Mouse (Mus musculus) lung, postnatal 14 days (tissue): ENCODE measurements around the gene Rnase9.
"Not testable (repeated sequence)": the region's sequence is repeated elsewhere in the genome, so short reads cannot be mapped to it uniquely, and the experiment has no call there.

Source experiments
- DNase-seq: peaks from one replicate; pipeline ENCODE4 v3.0.0; 2021

Gene Rnase9

DNA sequence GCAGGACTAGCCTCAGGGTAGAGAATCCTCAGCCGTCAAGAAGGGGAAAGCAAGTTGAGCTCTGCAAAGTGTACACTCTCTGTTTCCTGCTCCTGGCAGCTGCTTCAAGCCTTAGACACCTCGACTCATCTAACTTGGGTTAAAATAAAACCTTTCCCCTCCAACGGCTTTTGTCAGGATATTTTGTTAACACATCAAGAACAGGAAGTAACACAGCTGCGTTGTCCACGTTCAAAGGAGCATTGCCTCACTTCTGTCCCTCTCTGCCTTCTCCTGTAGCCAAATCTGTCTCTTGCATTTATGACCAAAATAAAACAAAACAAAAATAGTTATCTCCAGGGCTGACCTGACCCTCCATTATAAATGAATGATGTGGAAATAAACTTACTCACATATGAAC is 6.2 kb upstream of the Rnase9 start:
- DNase-seq, result no peak

DNA sequence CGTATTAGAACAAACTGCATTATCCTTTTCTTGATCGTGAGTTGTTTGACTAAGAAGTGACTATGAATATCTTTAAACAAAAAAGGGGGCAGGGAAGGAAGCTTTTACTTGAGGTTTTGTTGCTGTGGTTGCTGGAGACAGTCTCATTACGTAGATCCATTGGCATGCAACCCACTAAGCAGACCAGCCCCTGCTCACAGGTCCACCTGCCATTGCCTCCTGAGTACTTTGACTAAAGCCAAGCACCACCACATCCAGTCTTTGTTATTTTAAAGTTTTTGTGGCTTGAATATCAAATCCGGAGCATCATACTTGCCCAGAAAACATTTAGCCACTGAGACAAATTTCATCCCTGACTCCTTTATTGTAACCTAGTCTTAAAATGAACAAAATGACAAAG is 5.5 kb downstream of the Rnase9 start:
- DNase-seq, result no peak

DNA sequence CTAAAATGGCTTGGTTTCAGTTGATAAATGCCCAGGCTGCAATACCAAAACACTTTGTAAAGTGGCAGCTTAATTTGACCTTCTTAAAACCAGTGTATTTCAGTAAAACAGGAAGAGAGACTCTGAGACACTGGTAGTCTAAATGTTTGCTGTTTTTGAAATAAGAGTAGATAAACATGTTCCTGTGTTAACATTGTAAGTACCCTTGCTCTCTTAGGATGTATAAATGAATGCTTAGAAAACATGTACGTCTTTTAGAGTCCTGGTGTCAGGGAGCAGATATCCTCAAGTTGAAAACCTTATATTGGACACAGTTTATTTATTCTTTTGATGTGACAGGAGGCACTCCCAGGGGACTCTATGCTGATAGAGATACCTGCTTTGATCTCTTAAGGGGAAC is 6.5 kb downstream of the Rnase9 start:
- no peak for DNase-seq

DNA sequence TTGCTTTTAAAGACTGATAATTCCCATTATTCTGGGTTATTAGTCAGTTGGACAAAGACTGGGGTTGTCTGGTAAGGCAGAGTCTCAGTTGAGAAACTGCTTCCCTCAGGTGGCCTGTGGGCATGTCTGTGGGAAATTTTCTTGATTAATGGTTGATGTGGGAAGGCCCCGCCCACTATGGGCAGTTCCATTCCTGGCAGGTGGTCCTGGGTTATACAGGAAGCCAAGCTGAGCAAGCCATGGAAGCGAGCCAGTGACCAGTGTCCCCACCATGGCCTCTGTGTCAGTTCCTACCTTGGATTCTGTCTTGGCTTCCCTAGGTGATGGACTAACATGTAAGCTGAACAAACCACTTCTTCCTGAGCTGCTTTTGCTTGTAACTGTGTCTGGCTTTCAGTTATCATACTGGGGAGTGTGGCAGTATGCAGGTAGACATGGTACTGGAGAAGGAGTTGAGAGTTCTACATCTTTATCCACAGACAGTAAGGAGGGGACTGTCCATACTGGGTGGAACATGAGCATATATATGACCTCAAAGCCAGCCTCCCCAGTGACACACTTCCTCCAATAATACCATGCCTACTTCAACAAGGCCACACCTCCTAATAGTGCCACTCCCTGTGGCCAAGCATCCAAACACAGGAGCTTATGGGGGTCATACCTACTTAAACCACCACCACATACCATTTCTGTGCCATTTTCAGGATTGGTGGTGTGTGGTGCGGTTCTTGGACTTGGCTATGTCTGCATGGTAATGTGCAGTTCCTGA is 14.1 kb downstream of the Rnase9 start:
- DNase-seq, result no peak

DNA sequence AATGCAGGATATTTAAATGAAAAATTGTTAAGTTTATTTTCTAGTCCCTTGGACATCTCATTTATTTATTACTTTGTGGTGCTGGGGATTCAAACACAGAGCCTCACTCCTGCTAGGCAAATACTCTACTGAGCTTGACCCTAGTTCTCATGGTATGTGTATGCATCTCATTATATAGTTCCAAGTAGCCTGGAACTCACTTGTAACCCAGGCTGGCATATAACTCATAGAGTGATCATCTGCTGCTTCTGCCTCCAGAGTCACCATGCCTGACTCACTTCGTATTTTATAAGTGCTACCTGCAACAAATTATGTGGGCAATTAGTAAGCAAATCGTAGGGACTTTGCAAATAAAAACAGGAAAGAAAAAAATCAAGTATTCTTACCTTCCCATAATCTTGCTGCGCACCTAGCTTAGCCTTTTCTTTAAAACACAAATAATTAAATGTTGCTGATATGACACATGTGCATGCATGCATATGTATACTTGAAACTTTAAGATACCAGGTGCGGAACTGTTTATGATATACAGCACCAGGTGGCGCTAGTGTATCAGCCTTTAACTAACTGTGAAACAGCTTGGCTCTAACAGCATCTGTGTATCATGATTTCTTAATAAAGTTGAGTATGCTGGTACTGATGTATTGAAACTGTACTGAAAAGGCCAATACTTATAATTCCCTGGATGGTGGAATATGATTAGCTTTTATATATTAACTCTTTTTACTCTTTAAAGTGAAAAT is 15.1 kb downstream of the Rnase9 start:
- DNase-seq, result peak; percentile 79

DNA sequence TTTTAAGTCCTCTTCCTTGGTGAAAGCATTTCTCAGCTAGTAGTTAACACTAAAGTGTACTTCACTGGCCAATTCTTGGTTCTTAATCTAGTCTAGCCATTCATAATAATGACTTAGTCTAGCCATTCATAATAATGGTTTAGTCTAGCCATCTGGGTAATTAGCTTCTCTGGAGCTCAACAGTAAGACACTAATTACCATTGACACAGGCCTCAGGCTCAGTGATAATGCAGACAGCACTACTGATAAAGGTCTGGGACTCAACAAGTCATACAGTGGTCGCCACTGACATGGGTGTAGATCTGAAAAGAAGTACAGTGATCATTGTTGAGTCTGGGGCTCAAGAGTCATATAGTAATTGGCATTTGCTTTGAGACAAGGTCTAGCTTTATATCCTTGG is 16.8 kb downstream of the Rnase9 start:
- no peak for DNase-seq

DNA sequence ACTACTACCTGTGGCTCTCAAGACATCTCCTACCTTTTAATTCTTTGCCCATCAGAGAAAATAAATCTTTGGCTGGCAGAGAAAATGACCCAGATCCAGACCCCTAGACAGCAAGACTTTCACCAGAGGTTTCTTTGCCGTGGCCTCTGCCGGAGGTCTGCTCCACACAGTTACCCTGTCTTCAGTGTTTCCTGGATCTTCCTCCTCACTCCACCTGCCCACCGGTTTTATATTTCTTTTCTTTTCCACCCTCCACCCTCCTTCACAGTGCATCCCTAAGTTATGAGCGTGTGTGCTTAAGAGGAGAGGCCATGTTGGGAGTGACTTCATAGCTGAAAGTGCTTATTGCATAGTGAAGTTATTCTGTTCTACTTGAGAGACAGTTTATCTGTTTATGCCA is 18.2 kb downstream of the Rnase9 start:
- DNase-seq, result no peak

DNA sequence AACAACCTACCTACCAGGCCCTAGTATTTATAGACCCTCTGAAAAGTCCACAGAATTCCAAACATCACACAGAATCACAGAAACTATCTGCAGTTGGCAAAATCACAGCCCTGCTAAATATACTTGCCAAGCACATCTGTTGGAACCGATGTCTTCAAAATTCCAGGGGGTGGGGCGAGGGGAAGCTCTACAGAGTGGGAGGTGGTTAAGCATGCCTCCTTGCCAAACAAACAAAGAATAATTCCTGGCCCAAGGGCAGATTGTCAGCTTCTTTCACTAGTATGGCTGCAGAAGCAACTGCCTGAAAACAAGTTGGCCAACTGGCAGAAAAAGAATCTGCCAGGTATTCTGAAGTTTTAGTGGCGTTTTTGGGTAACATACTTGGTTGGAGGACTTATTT is 24.4 kb downstream of the Rnase9 start:
- peak; percentile 38 for DNase-seq

DNA sequence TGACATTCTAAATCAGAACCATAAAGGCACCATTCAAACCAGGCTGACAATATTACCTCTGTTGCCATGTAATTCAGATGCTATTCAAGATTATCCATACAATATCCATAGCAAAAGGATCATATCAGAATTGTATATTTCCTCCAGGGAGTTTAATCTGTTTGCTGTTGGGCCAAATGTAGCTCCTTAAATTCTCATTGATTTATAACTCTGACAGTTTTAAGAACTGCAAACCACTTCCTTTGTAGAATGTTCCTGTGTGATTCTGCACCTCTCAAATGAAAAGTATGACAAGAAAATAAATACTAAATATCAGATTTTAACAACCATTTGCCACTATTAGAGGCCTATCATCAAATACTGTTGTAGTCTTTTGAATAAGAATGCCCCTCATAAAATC is 25.9 kb downstream of the Rnase9 start:
- no peak for DNase-seq

DNA sequence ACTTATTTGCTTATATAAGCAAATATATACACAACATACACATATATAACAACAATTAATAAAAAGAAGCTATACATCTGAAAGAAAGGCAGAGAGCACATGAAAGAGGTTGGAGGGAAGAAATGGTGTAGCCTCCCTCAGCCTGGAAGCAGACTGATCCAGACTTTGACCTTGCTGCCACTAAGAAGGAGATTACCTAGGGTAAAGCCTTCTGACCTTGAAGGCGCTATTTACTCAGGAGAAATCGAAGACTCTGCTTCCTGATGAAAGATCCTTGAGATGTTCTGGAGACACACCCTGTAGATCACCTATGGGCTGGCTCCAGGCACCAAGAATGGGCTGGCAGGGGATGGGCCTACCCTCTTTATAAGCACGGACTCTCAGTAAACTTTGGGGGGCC is 26.9 kb downstream of the Rnase9 start:
- not testable (repeated sequence) for DNase-seq

DNA sequence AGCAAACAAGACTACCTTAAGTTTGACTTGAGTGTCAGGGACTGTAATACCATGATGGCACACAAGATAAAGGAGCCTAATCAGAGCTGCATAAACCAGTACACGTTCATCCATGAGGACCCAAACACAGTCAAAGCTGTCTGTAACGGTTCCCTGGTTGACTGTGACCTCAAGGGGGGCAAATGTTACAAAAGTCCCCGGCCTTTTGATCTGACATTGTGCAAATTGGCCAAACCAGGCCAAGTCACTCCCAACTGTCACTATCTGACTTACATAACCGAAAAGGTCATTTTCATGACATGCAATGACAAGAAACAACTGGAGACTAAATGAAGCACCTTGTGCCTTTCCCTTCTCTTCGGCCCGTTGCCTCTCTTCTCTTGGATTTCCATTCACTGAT is 32.1 kb downstream of the Rnase9 start:
- peak; percentile 33 for DNase-seq

DNA sequence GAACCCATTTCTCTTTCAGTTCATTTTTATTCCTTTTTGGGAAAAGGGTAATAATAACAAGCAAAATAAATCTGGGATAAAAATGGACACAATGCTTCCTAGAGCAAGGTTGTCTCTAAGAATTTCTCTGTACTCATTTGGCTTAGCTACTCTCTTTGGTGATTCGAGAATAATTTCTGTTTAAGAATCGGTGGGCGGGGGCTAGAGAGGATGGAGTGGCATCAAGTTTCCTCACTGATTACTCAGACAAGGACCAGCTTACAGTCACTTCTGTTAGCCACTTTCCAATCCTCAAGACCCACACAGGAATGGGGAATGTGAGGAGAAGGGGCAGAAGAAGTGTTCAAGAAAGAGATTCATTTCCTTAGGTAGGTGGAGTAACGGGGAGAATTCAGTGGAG is 32.9 kb downstream of the Rnase9 start:
- DNase-seq, result no peak

DNA sequence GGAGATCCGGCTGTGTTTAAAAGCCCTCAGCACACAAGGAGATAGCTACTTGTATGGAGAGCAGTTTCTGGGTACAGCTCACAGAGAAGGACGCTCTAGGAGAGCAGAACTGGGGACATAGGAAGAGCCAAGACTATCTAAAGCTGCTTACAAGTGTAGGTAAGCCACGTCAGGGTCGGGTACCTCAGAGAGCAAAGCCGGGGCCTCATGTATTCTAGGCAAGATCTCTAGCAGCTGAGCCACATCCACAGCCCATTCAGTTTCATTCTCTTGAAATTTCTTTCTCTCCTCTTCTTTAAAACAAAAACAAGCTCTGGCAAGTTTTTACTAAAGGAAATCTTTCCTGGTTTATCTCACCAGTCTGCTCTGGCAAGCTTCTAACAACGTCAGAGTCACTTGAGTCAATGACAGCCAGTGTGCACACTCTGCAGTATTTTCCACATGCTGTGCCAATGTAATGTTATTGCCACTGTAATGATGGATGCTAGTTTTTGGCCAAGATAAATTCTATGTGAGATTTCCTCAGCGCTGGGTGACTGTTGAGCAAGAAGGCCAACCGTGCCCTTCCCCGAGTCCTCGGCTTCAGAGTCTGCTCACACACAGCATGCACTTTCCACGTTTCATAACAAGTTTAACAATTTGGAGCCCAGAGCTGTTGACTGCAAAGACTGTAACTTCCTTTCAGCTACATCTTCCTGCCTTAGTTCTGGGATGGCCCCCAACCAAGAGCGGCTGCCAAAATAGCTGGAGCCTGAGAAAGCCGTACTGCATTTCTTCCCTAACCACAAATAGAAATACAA is 33.6 kb downstream of the Rnase9 start:
- DNase-seq, result peak; percentile 60

DNA sequence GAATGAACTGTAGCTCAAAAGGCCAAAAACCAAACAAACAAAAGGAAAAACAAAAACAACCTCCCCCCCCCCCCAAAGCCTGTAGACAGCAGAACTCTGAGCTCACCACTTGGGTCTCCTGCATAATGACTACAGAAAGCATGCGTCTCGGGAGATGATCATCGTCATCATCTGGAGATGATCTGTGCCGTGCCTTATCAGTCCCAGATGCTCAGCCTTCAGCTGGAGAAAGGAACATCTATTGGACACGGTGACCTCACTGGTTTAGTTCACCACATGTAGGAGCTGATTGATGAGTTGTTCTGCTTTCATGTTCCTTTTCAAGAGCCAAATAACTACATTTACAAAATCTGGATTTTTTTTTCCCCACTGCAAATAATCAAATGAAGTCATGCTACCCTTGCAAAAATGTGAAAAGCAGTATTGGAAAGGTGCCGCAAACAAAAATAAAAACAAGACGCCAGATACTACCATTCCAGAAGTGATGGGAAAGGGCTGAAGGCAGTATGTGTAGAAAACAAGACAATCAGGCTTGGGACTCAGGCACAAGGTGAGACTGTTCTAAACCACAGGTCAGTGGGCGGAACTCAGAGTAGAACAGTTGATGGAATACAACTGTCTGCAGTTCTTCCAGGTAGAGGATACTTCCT is 34.4 kb downstream of the Rnase9 start, which contains the start of gene Rnase10:
Gene Rnase10 (plus strand): TSS at position 600 of the 650 bp plus-strand sequence.
- no peak for DNase-seq

DNA sequence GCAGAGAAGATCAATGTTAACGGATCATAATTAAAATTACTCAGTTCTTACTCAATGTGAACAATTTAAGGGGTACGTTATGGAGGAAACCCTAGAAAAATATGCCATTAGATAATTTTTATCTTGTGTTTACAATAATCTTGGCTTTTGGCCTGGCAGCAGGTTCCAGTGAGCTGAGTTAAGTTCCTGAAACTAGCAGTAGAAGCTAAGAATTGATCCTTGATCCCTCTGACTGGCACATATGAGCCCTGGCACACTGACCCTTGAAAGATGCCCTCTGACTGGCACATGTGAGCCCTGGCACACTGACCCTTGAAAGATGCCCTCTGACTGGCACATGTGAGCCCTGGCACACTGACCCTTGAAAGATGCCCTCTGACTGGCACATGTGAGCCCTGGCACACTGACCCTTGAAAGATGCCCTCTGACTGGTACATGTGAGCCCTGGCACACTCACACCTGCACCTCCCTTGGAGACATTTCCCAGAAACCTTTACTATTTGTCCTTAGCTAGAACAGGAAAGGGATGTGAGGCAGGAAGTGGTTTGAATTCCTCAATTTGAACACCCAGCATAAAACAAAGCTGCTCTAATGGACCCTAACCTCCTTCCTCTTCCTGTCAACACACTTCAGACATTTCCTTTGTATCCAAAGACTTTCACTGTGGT is 43.5 kb downstream of the Rnase9 start:
- no peak for DNase-seq

DNA sequence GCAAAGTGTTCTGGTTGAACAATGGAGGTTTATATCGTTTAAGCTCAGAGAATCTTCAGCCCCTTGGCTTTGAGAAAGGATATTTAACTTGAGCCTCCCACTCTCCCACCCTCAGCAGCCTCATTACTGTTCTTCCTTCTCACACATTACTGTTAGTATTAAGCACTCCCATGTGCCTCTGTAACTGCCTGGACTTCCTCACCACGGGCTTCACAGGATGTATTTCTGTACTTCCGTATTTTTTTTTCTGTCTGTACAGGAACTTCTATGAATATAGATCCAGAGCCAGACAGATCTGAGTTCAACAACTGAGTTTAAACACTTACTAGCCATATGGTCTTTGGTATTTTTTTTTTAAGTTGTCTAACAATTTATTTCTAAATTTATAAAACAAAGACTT is 44.6 kb downstream of the Rnase9 start:
- DNase-seq, result no peak

DNA sequence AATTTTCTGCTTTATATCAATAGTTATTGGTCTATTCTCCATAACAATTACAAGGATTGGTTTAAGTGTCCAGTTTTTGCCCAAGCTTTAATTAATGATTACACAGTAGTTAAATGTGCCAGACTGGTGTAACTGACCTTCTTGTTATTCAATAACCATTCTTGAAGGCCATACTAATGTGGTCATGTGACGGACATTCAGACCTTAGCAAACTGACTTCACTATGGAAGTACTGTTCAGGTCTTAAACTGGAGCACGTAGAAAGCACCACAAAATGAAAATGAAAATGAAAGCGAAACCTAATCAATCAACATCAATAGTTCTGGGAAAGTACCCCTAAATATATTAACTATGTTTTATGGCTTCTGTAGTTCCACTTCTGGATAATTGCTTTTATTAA is 50.6 kb downstream of the Rnase9 start:
- no peak for DNase-seq
